Mouse (Mus musculus): ENCODE measurements around the gene Abhd10. TPM values are rescaled to one million over a fixed set of nuclear protein-coding genes. Genes with fewer than 3 reads are reported as not detected.

The Abhd10 gene
- polyA plus RNA-seq, 1 experiment = 9.3 TPM

DNA sequence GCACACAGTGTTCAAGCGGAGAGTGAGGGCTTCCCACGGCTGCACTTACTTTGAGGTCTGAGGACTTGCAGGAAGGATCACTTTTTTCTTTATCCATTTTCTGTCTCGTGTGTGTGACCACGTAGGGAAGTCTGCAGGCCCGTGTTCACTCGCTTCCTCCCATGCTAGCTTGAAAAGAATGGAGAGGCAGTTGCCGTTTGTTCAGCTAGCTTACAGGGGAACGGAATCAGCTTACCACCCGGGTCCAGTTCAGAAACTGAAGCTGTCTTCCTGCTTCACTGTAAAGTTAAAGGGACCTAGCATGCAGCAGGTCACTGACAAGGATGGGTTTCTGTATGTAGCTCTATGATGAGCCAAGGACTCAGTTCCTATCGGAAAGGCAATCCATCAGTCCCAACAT is 49.2 kb downstream of the Abhd10 start, which contains the start of gene Tmprss7:
TSS of gene Tmprss7 (minus strand) at position 101 of the 400 bp plus-strand sequence.
- no peak within 1 kb of the TSS for H3K27ac ChIP-seq (ENCODE audit: control insufficient read depth, insufficient read depth, low read depth, low read length)
- H3K4me3 ChIP-seq (ENCODE audit: control insufficient read depth, low read depth, low read length) = no peak within 1 kb of the TSS
- no peaks in the 10 kb centered on the region for H3K4me1 ChIP-seq (ENCODE audit: control insufficient read depth, insufficient read depth, low read length)
- no peaks in the 10 kb centered on the region for H3K27me3 ChIP-seq (ENCODE audit: control insufficient read depth, insufficient read depth, low read length)
- H3K36me3 ChIP-seq (ENCODE audit: control insufficient read depth, insufficient read depth, low read length) = no peaks in the 10 kb centered on the region
- no peak for TF ChIP-seq CTCF (IDR thresholded peaks at IDR 0.05; ENCODE audit: control insufficient read depth, insufficient read depth, insufficient replicate concordance, low read depth, low read length)
- no peak for TF ChIP-seq POLR2A (IDR thresholded peaks at IDR 0.05; ENCODE audit: control insufficient read depth, low read depth, low read length)

DNA sequence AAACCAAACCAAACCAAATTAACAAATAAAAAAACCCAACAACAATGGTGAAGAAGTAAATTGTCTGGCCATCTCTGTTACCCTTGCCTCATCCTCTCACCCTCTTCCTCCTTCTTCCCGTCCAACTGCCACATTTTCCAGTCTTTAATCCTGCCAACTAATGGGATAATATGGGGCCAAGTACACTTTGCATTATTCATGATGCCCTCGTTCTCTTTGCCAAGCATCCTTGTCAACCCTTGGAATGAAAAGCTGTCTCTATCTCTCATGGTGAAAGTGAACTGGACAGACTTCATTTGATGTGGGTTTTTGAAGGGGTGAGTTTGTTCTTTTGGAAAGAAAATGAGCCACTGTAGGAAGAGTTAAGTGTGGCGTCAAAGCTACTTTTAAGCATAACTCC is 49.9 kb downstream of the Abhd10 start:
- no peaks in the 10 kb centered on the region for H3K27me3 ChIP-seq (ENCODE audit: control insufficient read depth, insufficient read depth, low read length)
- TF ChIP-seq POLR2A (IDR thresholded peaks at IDR 0.05; ENCODE audit: control insufficient read depth, low read depth, low read length) (no peak), CTCF (IDR thresholded peaks at IDR 0.05; ENCODE audit: control insufficient read depth, insufficient read depth, insufficient replicate concordance, low read depth, low read length) (no peak)
- H3K36me3 ChIP-seq (ENCODE audit: control insufficient read depth, insufficient read depth, low read length) = no peaks in the 10 kb centered on the region

DNA sequence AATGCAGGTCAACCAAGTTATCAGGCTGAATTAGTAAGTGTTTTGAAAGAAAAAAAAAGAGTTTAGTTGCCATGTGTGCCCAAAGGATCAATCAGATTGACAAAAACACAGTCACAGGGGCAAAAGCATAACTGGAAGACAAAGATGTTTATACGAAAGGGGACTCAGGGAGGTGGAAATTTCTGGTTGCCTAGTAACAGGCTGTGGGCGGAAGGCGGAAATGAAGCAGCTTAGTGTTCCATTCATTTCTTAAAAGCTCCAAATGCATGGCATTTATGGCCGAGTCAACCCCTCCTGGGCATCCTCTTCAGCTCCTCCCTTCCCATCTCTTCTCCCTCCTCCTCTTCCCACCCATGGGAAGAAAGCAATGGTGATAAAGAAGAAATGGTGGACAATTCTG is 52.6 kb downstream of the Abhd10 start:
- H3K27me3 ChIP-seq (ENCODE audit: control insufficient read depth, insufficient read depth, low read length) = no peaks in the 10 kb centered on the region
- no peak overlapping the region for H3K4me3 ChIP-seq (ENCODE audit: control insufficient read depth, low read depth, low read length)
- H3K27ac ChIP-seq (ENCODE audit: control insufficient read depth, insufficient read depth, low read depth, low read length) = no peak overlapping the region
- no peaks in the 10 kb centered on the region for H3K36me3 ChIP-seq (ENCODE audit: control insufficient read depth, insufficient read depth, low read length)
- TF ChIP-seq POLR2A (IDR thresholded peaks at IDR 0.05; ENCODE audit: control insufficient read depth, low read depth, low read length) (no peak), CTCF (IDR thresholded peaks at IDR 0.05; ENCODE audit: control insufficient read depth, insufficient read depth, insufficient replicate concordance, low read depth, low read length) (no peak)
- H3K4me1 ChIP-seq (ENCODE audit: control insufficient read depth, insufficient read depth, low read length) = no peaks in the 10 kb centered on the region

More for the DNA sequence above, 49.9 kb downstream of the Abhd10 start:
- Histone ChIP-seq H3K27ac (ENCODE audit: control insufficient read depth, insufficient read depth, low read depth, low read length) (no peak overlapping the region), H3K4me1 (ENCODE audit: control insufficient read depth, insufficient read depth, low read length) (no peaks in the 10 kb centered on the region), H3K4me3 (ENCODE audit: control insufficient read depth, low read depth, low read length) (no peak overlapping the region)

DNA sequence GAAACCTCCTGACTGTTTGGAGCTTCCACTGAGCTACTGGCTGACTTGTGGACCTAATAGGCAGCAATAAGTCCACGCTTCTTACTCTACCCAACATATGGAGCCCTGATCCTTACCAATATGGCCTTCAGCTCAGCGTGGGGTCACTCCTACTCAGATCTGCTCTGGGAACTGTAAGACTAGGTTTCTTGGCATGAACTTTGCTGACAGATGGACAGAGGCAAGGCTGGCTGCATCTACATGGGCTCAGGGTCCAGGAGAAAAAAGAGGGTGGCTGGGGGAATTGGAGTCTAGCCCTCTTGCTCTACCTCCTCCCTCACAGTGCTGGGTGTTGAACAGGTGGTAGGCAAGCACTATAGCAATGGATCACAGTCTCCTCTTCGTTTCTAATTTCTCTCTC is 55.9 kb downstream of the Abhd10 start:
- H3K4me1 ChIP-seq (ENCODE audit: control insufficient read depth, insufficient read depth, low read length) = no peaks in the 10 kb centered on the region
- no peak overlapping the region for H3K27ac ChIP-seq (ENCODE audit: control insufficient read depth, insufficient read depth, low read depth, low read length)
- no peak overlapping the region for H3K4me3 ChIP-seq (ENCODE audit: control insufficient read depth, low read depth, low read length)
- no peaks in the 10 kb centered on the region for H3K36me3 ChIP-seq (ENCODE audit: control insufficient read depth, insufficient read depth, low read length)
- TF ChIP-seq POLR2A (IDR thresholded peaks at IDR 0.05; ENCODE audit: control insufficient read depth, low read depth, low read length) (no peak), CTCF (IDR thresholded peaks at IDR 0.05; ENCODE audit: control insufficient read depth, insufficient read depth, insufficient replicate concordance, low read depth, low read length) (no peak)
- no peaks in the 10 kb centered on the region for H3K27me3 ChIP-seq (ENCODE audit: control insufficient read depth, insufficient read depth, low read length)

DNA sequence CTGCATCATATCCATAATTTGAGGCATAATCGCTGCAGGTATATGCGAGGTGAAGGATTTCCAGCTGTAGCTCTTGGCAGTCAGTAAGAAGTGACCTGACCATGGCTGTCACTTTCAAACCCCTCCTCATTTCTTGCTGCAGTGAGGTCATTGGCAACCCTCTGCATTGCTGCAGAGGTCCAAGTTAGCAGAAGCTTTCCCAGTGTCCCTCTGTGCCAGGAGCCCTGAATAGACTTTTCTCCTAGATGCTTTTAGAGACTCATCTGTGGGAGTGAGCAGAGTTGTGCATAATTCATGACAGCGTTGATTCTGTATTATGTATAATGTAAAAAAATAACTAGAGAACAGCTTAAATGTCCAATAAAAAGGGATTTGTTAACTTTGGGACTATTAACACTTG is 57.5 kb downstream of the Abhd10 start:
- Histone ChIP-seq H3K27ac (ENCODE audit: control insufficient read depth, insufficient read depth, low read depth, low read length) (no peak overlapping the region), H3K4me1 (ENCODE audit: control insufficient read depth, insufficient read depth, low read length) (no peaks in the 10 kb centered on the region), H3K4me3 (ENCODE audit: control insufficient read depth, low read depth, low read length) (no peak overlapping the region), H3K27me3 (ENCODE audit: control insufficient read depth, insufficient read depth, low read length) (no peaks in the 10 kb centered on the region), H3K36me3 (ENCODE audit: control insufficient read depth, insufficient read depth, low read length) (no peaks in the 10 kb centered on the region)
- no peak for TF ChIP-seq POLR2A (IDR thresholded peaks at IDR 0.05; ENCODE audit: control insufficient read depth, low read depth, low read length)
- no peak for TF ChIP-seq CTCF (IDR thresholded peaks at IDR 0.05; ENCODE audit: control insufficient read depth, insufficient read depth, insufficient replicate concordance, low read depth, low read length)

DNA sequence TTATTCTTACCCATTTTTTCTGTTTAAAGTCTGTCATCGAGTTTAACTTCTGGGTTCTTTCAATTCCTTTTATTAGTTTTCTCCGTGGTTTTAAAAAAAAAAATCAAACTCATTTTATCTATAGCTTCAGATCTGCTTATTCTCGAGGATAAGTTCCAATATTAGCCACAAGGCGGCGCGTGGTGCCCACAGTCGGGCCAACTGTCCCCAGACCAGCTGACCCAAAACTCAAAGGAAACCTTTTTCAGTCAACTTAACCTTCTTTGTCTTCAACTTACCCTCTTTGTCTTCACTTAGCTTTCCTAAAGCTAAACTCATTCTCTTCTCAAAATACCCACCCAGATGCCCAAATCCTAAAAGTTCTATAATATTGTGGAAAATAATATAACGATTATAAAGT is 57.9 kb downstream of the Abhd10 start:
- Histone ChIP-seq H3K4me1 (ENCODE audit: control insufficient read depth, insufficient read depth, low read length) (no peaks in the 10 kb centered on the region), H3K4me3 (ENCODE audit: control insufficient read depth, low read depth, low read length) (no peak overlapping the region), H3K27ac (ENCODE audit: control insufficient read depth, insufficient read depth, low read depth, low read length) (no peak overlapping the region), H3K36me3 (ENCODE audit: control insufficient read depth, insufficient read depth, low read length) (no peaks in the 10 kb centered on the region), H3K27me3 (ENCODE audit: control insufficient read depth, insufficient read depth, low read length) (no peaks in the 10 kb centered on the region)
- TF ChIP-seq CTCF (IDR thresholded peaks at IDR 0.05; ENCODE audit: control insufficient read depth, insufficient read depth, insufficient replicate concordance, low read depth, low read length) (peak; percentile 56; the same call in 1 of the 2 replicates), POLR2A (IDR thresholded peaks at IDR 0.05; ENCODE audit: control insufficient read depth, low read depth, low read length) (no peak)

Other genes starting within 250 kb of the Abhd10 start
- gene Gm609, start 250.0 kb downstream of the Abhd10 start, polyA plus RNA-seq (2012; rRNA removed) = 1.9 and 2.0 TPM in 2 replicates
- 0.19 TPM in 1 of 2 replicates, not detected in the other for gene Gm17783, start 210.9 kb downstream of the Abhd10 start, polyA plus RNA-seq (2012; rRNA removed)
- 19.0 and 26.6 TPM in 2 replicates for gene Slc9c1, start 207.6 kb downstream of the Abhd10 start, polyA plus RNA-seq (2012; rRNA removed)
- gene Gcsam, start 132.6 kb downstream of the Abhd10 start, polyA plus RNA-seq (2012; rRNA removed) = 0.48 and 0.54 TPM in 2 replicates
- gene BC016579, start 88.9 kb downstream of the Abhd10 start, polyA plus RNA-seq (2012; rRNA removed) = 0.05 TPM in 1 of 2 replicates, not detected in the other
- gene Tmprss7, start 49.3 kb downstream of the Abhd10 start, polyA plus RNA-seq (2012; rRNA removed) = 0.88 and 1.1 TPM in 2 replicates
- 0.30 and 0.59 TPM in 2 replicates for gene Tagln3, start 18.3 kb downstream of the Abhd10 start, polyA plus RNA-seq (2012; rRNA removed)
- 0.65 and 0.69 TPM in 2 replicates for gene Phldb2, start 210.6 kb upstream of the Abhd10 start, polyA plus RNA-seq (2012; rRNA removed)